Mouse (Mus musculus): ENCODE results near the gene Speg. TPM values are rescaled to one million over a fixed set of nuclear protein-coding genes. Genes with fewer than 3 reads are reported as not detected.

Speg gene
- polyA plus RNA-seq, 1 experiment from 2014 or later: 10.0 TPM

DNA sequence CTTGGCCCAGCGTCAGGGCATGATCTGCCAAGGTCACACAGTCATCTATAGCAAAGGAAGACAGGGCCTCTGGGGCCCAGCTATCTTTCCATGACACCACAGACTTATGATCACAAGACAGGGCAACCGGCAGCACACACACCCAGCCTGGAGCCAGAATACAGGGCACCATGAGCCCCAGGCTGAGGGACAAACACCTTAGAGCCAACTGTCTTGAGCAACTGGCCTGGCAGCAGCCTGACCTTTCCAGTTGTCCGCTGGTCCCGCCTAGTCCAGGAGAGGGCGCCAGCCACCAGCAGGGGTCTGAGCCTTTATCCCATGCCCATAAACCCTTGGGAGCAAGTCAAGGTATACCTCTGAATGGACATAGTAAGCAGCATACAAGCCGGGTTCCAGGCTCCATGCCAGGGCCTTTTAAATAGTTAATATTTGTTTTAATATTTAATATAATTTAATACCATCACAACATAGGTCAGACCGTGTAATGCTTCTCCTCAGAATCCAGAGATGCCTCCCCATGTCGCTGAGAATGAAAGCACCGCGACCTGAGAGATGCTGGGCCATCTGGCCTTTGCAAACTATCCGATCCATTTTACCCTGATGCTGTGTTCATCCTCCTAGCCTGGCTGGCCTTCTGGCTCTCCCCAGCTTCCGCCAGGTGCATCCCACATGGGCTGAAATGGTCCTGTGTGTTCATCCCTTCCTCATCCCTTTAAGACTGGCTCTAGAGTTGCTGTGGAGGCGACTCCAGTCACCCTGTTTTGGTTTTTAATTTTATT is 3.6 kb upstream of the Speg start:
- Histone ChIP-seq H3K4me2 (no peak overlapping the region), H3K9ac (no peak overlapping the region), H3K27me3 (peaks cover 41% of the 10 kb centered on the region), H3K9me3 (no peaks in the 10 kb centered on the region), H3K36me3 (replicated peaks) (no peaks in the 10 kb centered on the region), H3K4me1 (peaks cover 24% of the 10 kb centered on the region), H3K27ac (no peak overlapping the region), H3K4me3 (replicated peaks) (no peak overlapping the region)
- WGBS: 60% methylated on average over 13 of the region's 13 CpGs
- no peak for ATAC-seq (ENCODE audit: low FRiP score)

DNA sequence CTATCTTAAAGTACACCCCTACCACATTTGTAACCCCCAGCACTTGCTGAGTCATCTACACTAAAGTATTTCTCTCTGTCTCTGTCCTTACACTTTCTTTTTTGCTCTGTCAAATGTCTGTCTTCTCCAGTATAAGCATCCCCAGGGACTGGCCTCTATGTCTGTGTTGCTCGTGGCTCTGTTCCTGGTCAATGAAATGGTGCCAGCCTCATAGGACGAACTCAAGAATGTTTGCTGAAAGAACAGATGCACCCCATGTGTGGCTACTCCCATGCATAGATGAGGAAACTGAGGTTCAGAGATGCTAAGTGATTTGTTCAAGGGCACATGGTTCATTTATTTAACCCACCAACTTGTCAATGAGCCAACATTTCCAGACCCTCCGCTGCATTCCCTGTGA is 2.6 kb upstream of the Speg start:
- no peak for ATAC-seq (ENCODE audit: low FRiP score)
- Histone ChIP-seq H3K9ac (no peak overlapping the region), H3K4me1 (peaks cover 24% of the 10 kb centered on the region), H3K4me3 (replicated peaks) (no peak overlapping the region), H3K36me3 (replicated peaks) (no peaks in the 10 kb centered on the region), H3K9me3 (no peaks in the 10 kb centered on the region), H3K27me3 (peaks cover 46% of the 10 kb centered on the region), H3K4me2 (no peak overlapping the region), H3K27ac (no peak overlapping the region)
- 92% methylated on average over 3 of the region's 3 CpGs for WGBS

DNA sequence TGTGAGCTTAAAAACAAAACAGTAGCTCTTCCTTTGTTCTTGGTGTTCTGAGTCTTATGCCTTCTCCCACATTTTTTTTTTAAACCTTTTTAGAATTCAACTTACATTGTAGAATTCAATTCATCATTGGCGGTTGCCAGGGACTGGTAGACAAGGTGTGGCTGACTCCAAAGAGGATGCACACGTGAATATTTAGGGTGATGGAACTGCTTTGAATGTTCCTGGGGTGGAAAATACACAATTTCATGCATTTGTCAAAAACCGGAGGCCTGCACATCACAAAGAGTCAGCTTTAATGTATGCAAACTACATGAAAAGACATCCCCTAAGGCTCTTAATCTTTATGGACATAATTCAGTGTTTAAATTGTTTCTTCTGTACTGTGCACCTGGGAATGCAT is 1.8 kb upstream of the Speg start:
- no peak overlapping the region for H3K4me2 ChIP-seq
- peaks cover 24% of the 10 kb centered on the region for H3K4me1 ChIP-seq
- 63% methylated on average over 3 of the region's 3 CpGs for WGBS
- no peaks in the 10 kb centered on the region for H3K9me3 ChIP-seq
- H3K4me3 ChIP-seq (replicated peaks): no peak overlapping the region
- H3K9ac ChIP-seq: no peak overlapping the region
- no peak overlapping the region for H3K27ac ChIP-seq
- peaks cover 55% of the 10 kb centered on the region for H3K27me3 ChIP-seq
- ATAC-seq (ENCODE audit: low FRiP score): no peak
- H3K36me3 ChIP-seq (replicated peaks): no peaks in the 10 kb centered on the region

DNA sequence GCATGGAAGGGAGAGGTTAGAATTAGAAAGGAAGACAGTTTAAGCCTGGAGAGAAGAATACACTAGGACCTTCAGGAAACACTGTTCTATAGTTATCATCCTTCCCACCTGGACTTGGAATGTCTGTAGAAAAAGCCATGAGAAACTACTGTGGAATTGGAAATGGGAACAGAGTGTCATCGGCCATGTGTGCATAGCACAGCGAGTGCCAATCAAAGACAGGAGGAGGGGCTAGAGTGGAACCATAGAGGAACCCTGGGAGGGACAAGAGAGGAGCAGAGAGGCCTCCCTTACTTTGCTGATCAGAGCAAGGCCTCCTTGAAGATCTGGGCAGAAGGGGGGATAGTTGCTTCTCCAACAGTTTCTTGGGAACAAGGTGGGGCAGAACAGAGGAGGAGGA is 4.1 kb downstream of the Speg start:
- no peak for ATAC-seq (ENCODE audit: low FRiP score)
- Histone ChIP-seq H3K9ac (no peak overlapping the region), H3K36me3 (replicated peaks) (no peaks in the 10 kb centered on the region), H3K27me3 (peaks cover 75% of the 10 kb centered on the region), H3K27ac (no peak overlapping the region), H3K4me3 (replicated peaks) (no peak overlapping the region), H3K4me2 (no peak overlapping the region), H3K9me3 (no peaks in the 10 kb centered on the region), H3K4me1 (peaks cover 39% of the 10 kb centered on the region)
- WGBS: 74% methylated on average over 2 of the region's 2 CpGs

DNA sequence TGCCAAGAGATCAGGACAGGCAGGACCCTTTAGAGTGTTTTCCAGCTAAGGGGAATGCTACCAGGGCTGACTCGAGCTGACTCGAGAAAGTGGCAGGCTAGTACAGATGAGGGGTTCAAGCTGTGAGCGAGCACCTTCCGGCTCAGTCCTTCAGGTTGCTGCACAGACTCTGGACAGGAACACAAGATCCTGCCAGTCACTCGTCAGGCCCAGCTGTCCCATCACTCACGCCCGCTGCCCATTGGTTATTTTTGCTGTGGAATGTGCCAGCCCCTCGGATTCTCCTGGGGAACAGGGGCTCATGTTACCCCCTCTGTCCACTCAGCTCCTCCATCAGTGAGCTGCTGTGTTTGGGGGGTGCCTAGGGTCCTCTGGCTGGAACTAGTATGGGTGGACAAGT is 4.8 kb downstream of the Speg start:
- peaks cover 75% of the 10 kb centered on the region for H3K27me3 ChIP-seq
- H3K4me3 ChIP-seq (replicated peaks): no peak overlapping the region
- H3K4me1 ChIP-seq: peaks cover 40% of the 10 kb centered on the region
- no peak overlapping the region for H3K4me2 ChIP-seq
- H3K9me3 ChIP-seq: no peaks in the 10 kb centered on the region
- H3K27ac ChIP-seq: no peak overlapping the region
- WGBS: 64% methylated on average over 8 of the region's 8 CpGs
- ATAC-seq (ENCODE audit: low FRiP score): no peak
- no peaks in the 10 kb centered on the region for H3K36me3 ChIP-seq (replicated peaks)
- no peak overlapping the region for H3K9ac ChIP-seq

DNA sequence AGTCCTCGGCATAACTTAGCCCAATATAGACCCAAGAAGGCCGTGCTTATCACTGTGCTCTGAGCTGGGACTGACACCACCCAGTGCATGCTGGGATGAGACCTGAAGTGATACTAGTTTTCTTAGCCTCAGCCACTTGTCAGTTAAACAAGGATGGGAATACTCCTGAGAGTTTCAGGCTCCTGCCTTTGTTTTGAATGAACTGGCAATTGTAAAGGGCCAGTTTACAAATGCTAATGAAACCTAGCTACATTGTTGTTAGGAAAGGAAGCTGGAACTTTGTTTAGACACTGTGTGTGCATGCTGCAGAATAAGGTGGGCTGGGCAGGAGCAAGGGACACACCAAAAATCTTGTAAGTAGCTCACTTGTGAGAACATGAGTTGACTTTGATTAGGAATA is 5.9 kb downstream of the Speg start:
- no peak overlapping the region for H3K27ac ChIP-seq
- H3K9ac ChIP-seq: no peak overlapping the region
- no peak for ATAC-seq (ENCODE audit: low FRiP score)
- peaks cover 75% of the 10 kb centered on the region for H3K27me3 ChIP-seq
- no peaks in the 10 kb centered on the region for H3K36me3 ChIP-seq (replicated peaks)
- no peak overlapping the region for H3K4me3 ChIP-seq (replicated peaks)
- peaks cover 41% of the 10 kb centered on the region for H3K4me1 ChIP-seq
- peak overlapping the region; percentile 100; the same call in 1 of the 2 replicates for H3K4me2 ChIP-seq
- WGBS: 32% methylated on average over 2 of the region's 2 CpGs
- H3K9me3 ChIP-seq: no peaks in the 10 kb centered on the region

DNA sequence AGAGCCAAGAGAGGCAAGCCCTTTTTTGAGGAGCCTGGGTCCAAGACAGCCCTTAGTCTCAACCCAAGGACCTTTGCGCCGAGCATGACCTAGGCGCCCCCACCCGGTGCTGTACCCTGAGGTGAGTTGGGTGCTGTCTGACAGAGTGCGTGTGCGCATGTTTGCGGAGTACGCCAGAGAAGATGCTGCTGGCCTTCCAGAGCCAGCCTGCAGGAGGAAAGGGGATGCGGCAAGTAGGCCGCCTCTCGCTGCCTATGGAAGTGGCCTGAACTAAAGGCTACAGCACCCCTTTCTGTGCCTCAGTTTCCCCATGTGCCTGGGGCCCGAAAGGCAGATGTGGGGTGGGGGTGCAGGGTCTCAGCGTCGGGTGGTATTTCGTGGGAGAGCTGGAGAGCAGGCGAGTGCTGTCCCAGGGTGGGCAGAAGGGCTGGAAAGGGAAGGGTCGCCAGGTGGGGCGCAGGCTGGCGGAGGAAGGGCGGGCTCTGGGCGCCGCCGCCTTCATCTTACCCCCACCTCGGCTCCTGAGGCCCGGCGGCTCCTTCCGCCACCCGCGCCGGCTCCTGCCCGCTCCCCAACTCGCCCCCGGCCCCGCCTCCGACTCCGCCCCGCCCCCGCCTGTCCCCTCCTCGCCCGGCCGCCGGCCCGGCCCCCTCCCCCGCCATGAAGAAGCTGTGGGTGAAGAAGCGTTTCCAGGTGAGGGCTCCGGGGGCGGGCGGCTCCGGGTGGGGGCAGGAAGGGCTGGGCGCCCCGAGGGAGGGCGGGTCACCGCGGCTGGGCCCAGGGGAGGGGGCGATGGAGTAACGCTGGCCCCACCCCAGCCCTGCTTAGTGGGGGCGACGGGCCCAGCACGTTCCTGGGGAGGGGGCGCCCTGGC is 6.6 kb downstream of the Speg start:
- Histone ChIP-seq H3K4me3 (replicated peaks) (peak overlapping the region; percentile 79), H3K27me3 (peaks cover 75% of the 10 kb centered on the region), H3K27ac (0 out of 2 replicates have a peak overlapping the region, but pooled peaks have one; percentile 31), H3K9me3 (no peaks in the 10 kb centered on the region), H3K9ac (peak overlapping the region; percentile 80), H3K36me3 (replicated peaks) (no peaks in the 10 kb centered on the region), H3K4me1 (peaks cover 46% of the 10 kb centered on the region), H3K4me2 (peak overlapping the region; percentile 100)
- WGBS: 1% methylated on average over 43 of the region's 60 CpGs
- peak; percentile 66 for ATAC-seq (ENCODE audit: low FRiP score)

DNA sequence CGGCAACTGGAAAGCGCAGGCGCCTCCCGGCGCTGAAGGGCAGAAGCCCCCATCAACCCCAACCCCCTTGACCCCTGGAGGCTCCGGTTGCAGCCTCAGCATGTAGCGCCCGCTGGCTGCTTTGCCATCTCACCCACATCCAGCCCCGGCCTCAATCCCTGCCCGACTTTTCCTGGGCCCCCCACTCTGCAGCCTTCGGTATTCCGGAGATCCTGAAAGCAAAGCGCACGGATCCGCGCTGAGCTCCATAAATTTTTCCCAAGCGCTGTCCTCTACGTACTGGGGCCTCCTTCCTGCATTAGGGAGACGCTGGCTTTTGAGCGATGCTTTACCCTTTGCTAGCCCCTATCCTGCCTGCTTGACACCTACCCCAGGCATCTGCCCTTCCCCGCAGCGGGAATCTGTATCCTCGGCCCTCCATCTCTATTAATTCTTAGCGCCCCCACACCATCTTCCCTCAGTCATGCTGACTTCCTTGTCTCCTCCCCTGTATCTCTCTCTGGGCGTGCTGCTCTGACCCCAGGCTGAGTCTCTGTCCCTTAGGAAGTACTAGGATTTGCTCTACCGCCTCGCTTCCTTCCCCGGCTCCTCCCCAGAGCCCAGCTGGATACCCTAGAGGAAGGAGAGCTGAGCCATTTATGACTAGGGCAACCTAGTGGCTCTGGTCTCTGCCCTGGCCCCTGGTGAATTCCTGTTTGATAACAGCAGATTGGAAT is 7.4 kb downstream of the Speg start:
- H3K36me3 ChIP-seq (replicated peaks): no peaks in the 10 kb centered on the region
- 0 out of 2 replicates have a peak overlapping the region, but pooled peaks have one; percentile 31 for H3K27ac ChIP-seq
- peaks cover 75% of the 10 kb centered on the region for H3K27me3 ChIP-seq
- peak; percentile 21; the same call in 1 of the 2 replicates for ATAC-seq (ENCODE audit: low FRiP score)
- H3K4me1 ChIP-seq: peaks cover 52% of the 10 kb centered on the region
- H3K4me3 ChIP-seq (replicated peaks): peak overlapping the region; percentile 79
- H3K4me2 ChIP-seq: peak overlapping the region; percentile 100
- no peaks in the 10 kb centered on the region for H3K9me3 ChIP-seq
- peak overlapping the region; percentile 80 for H3K9ac ChIP-seq
- under 1% methylated on average over 27 of the region's 28 CpGs for WGBS

DNA sequence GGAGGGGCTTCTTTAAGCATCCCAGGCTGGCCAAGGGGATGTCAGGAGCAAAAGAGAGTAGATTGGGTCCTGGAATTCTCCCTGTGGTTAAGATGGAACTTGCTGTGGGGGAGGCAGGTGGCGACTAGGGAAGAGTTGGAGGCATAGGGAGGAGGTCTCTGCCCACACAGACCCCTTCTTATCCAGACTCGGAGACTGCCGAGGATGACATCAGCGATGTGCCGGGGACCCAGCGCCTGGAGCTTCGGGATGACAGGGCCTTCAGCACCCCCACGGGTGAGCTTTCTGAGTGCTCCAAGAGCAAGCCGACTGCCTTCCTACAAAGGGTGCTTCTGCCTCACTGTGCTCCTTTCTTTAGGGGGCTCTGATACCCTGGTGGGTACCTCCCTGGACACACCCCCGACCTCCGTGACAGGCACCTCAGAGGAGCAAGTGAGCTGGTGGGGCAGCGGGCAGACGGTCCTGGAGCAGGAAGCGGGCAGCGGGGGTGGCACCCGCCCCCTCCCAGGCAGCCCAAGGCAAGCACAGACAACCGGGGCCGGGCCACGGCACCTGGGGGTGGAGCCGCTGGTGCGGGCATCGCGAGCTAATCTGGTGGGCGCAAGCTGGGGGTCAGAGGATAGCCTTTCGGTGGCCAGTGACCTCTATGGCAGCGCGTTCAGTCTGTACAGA is 9.5 kb downstream of the Speg start:
- peaks cover 69% of the 10 kb centered on the region for H3K4me1 ChIP-seq
- peaks cover 80% of the 10 kb centered on the region for H3K27me3 ChIP-seq
- no peaks in the 10 kb centered on the region for H3K36me3 ChIP-seq (replicated peaks)
- no peak overlapping the region for H3K9ac ChIP-seq
- H3K9me3 ChIP-seq: no peaks in the 10 kb centered on the region
- no peak for ATAC-seq (ENCODE audit: low FRiP score)
- WGBS: 83% methylated on average over 27 of the region's 27 CpGs
- no peak overlapping the region for H3K4me3 ChIP-seq (replicated peaks)
- H3K4me2 ChIP-seq: no peak overlapping the region
- no peak overlapping the region for H3K27ac ChIP-seq

DNA sequence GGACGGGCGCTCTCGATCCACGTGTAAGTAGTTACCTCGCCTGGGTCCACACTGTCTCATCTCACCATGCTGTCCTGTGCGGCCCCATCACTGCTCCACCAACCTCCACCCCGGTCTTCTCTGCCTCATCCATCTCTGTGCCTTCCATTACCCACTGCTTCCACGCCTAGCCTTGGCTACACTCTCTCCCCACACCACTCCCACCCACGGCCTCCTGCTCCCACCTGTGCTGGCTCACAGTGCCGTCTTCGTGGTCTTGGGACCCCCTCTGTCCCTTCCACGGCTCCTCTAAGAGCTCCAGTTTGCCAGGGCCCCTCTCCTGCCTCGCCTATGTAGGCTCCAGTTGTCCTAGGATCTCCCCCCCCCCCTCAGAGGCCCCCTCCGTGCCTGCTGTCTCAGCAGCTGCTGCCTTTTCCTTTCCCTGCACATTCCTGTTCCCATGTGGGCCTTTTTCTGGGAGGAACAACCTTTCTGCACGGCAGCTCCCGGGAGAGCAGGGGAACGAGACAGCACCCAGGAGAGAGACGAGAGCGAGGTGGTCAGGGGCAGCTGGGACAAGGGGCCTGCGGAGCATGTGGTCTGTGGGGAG is 10.1 kb downstream of the Speg start:
- no peaks in the 10 kb centered on the region for H3K9me3 ChIP-seq
- no peaks in the 10 kb centered on the region for H3K36me3 ChIP-seq (replicated peaks)
- peaks cover 80% of the 10 kb centered on the region for H3K27me3 ChIP-seq
- ATAC-seq (ENCODE audit: low FRiP score): no peak
- no peak overlapping the region for H3K4me3 ChIP-seq (replicated peaks)
- no peak overlapping the region for H3K9ac ChIP-seq
- H3K27ac ChIP-seq: no peak overlapping the region
- 76% methylated on average over 20 of the region's 20 CpGs for WGBS
- peaks cover 66% of the 10 kb centered on the region for H3K4me1 ChIP-seq
- no peak overlapping the region; the same call in 1 of the 2 replicates for H3K4me2 ChIP-seq

DNA sequence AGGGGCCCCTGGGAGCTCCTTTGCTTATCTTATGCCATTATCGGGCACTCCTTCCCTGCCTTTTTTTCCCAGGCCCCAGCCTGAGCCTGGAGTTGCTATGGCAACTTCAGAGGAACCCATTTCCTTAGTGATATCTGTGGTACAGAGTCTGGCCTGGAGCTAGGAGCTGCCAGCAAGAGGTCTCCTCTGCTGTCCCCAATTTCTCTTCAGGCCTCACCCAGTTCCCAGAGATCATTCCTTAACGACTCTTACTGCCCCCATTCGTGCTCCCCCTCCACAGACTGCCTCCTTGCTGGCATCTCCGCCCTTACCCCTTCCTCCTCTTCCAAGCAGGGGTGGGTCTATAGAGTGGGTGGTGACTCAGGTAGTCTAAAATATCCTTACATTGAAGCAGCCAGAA is 11.1 kb downstream of the Speg start:
- no peak for ATAC-seq (ENCODE audit: low FRiP score)
- 39% methylated on average over 4 of the region's 4 CpGs for WGBS
- Histone ChIP-seq H3K4me3 (replicated peaks) (no peak overlapping the region), H3K27ac (no peak overlapping the region), H3K4me1 (peaks cover 61% of the 10 kb centered on the region), H3K27me3 (peaks cover 88% of the 10 kb centered on the region), H3K9ac (0 out of 2 replicates have a peak overlapping the region, but pooled peaks have one; percentile 4), H3K36me3 (replicated peaks) (no peaks in the 10 kb centered on the region), H3K9me3 (no peaks in the 10 kb centered on the region), H3K4me2 (no peak overlapping the region)
